Mouse (Mus musculus): ENCODE results near the gene Gm9837. TPM values are rescaled to one million over a fixed set of nuclear protein-coding genes. Genes with fewer than 3 reads are reported as not detected.

Gm9837 gene
- total and polyA plus RNA-seq, 2 experiments from 2014 or later: 1.7 TPM; not detected in 1

DNA sequence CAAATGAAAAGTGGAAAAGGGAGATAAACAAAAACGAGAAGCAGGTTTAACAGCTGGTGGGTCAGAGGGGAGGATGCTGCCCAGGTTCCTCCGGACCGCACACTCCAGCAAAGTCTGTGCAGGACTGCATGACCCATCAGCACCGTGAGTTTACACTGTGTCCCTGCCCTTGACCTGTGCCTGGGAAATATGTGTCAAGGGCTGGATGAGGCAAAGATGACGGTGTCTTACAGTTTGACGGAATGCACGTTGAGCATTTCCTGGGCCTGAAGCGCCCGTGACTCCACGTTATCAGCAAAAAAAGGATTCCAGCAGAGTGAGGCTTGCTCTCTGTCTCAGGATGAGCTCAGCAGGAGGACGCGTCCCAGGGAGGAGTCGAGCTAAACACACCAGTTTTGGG is 24.7 kb downstream of the Gm9837 start:
- no peaks in the 10 kb centered on the region for H3K27me3 ChIP-seq (ENCODE audit: insufficient read depth, low read length)
- no peak overlapping the region for H3K4me2 ChIP-seq (ENCODE audit: low read depth)
- ATAC-seq (no peak), DNase-seq (no peak)
- no peaks in the 10 kb centered on the region for H3K36me3 ChIP-seq (ENCODE audit: insufficient read depth)
- H3K27ac ChIP-seq (ENCODE audit: low read depth, low read length): no peak overlapping the region
- H3K9ac ChIP-seq: no peak overlapping the region
- WGBS: 60% methylated on average over 13 of the region's 13 CpGs
- no peaks in the 10 kb centered on the region for H3K4me1 ChIP-seq (ENCODE audit: insufficient read depth)
- no peaks in the 10 kb centered on the region for H3K9me3 ChIP-seq (ENCODE audit: low read length)
- no peak for TF ChIP-seq CTCF (IDR thresholded peaks at IDR 0.05; ENCODE audit: low read depth)
- H3K4me3 ChIP-seq (ENCODE audit: low read depth, low read length): no peak overlapping the region

GRCm38 (mm10) chr11:53443861-53444260 is 26.4 kb downstream of the Gm9837 start:
- Histone ChIP-seq H3K27ac (ENCODE audit: low read depth, low read length) (no peak overlapping the region), H3K4me3 (ENCODE audit: low read depth, low read length) (no peak overlapping the region), H3K36me3 (ENCODE audit: insufficient read depth) (no peaks in the 10 kb centered on the region), H3K4me2 (ENCODE audit: low read depth) (no peak overlapping the region), H3K9ac (no peak overlapping the region), H3K4me1 (ENCODE audit: insufficient read depth) (no peaks in the 10 kb centered on the region), H3K9me3 (ENCODE audit: low read length) (no peaks in the 10 kb centered on the region), H3K27me3 (ENCODE audit: insufficient read depth, low read length) (no peaks in the 10 kb centered on the region)
- ATAC-seq (no peak), DNase-seq (no peak)
- WGBS: 38% methylated on average over 6 of the region's 6 CpGs
- peak; percentile 59 for TF ChIP-seq CTCF (IDR thresholded peaks at IDR 0.05; ENCODE audit: low read depth)

DNA sequence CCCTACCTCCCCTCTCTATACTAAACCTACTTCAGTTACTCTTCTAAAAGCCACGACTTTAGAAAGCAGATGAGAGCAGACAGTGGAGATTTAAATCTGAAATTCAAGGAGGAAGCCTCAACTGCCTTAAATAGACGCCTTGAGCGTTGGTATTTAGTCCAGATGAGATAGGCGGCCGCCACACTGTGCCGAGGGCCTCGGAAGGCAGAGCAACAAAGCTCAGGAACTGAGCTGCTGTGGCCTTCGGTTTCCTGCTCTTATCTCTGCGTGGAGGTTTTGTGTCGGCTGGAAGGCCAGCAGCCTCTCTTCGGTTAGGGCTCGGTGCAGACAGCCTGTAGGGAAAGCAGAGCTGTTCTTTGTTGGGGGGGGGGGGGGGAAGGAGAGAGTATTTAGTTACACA is 28.4 kb downstream of the Gm9837 start:
- Histone ChIP-seq H3K9me3 (ENCODE audit: low read length) (no peaks in the 10 kb centered on the region), H3K36me3 (ENCODE audit: insufficient read depth) (no peaks in the 10 kb centered on the region), H3K27me3 (ENCODE audit: insufficient read depth, low read length) (no peaks in the 10 kb centered on the region), H3K9ac (no peak overlapping the region), H3K27ac (ENCODE audit: low read depth, low read length) (no peak overlapping the region), H3K4me2 (ENCODE audit: low read depth) (no peak overlapping the region), H3K4me3 (ENCODE audit: low read depth, low read length) (no peak overlapping the region), H3K4me1 (ENCODE audit: insufficient read depth) (no peaks in the 10 kb centered on the region)
- no peak for DNase-seq
- no peak for TF ChIP-seq CTCF (IDR thresholded peaks at IDR 0.05; ENCODE audit: low read depth)
- no peak for ATAC-seq
- 58% methylated on average over 12 of the region's 12 CpGs for WGBS

DNA sequence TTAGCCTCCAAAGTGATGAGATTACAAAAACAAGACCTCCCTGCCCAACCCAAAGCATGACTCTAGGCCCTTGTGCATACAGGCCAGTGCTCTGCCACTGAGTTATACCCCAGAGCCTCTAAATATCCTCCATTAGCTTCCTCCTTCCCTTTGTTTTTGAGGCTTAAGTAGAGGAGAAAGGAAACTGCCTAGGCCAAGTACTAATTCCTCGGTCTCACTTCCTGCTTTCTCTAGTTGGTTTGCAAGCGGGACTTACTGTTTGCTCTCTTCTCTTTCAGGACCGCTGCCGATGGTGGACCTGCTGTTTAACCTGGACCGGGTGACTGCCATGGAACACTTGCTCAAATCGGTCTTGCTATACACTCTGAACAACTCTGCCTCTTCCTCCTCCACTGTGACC is 33.9 kb downstream of the Gm9837 start:
- Histone ChIP-seq H3K27ac (ENCODE audit: low read depth, low read length) (no peak overlapping the region), H3K4me2 (ENCODE audit: low read depth) (no peak overlapping the region), H3K9me3 (ENCODE audit: low read length) (no peaks in the 10 kb centered on the region), H3K36me3 (ENCODE audit: insufficient read depth) (no peaks in the 10 kb centered on the region), H3K9ac (no peak overlapping the region), H3K4me1 (ENCODE audit: insufficient read depth) (no peaks in the 10 kb centered on the region), H3K4me3 (ENCODE audit: low read depth, low read length) (no peak overlapping the region), H3K27me3 (ENCODE audit: insufficient read depth, low read length) (no peaks in the 10 kb centered on the region)
- WGBS: 93% methylated on average over 6 of the region's 6 CpGs
- no peak for ATAC-seq
- no peak for DNase-seq
- TF ChIP-seq CTCF (IDR thresholded peaks at IDR 0.05; ENCODE audit: low read depth): no peak

GRCm38 (mm10) chr11:53435504-53435903 is 34.8 kb downstream of the Gm9837 start:
- Histone ChIP-seq H3K9me3 (ENCODE audit: low read length) (no peaks in the 10 kb centered on the region), H3K36me3 (ENCODE audit: insufficient read depth) (no peaks in the 10 kb centered on the region), H3K27ac (ENCODE audit: low read depth, low read length) (no peak overlapping the region), H3K4me3 (ENCODE audit: low read depth, low read length) (no peak overlapping the region), H3K4me2 (ENCODE audit: low read depth) (no peak overlapping the region), H3K9ac (no peak overlapping the region), H3K27me3 (ENCODE audit: insufficient read depth, low read length) (no peaks in the 10 kb centered on the region), H3K4me1 (ENCODE audit: insufficient read depth) (no peaks in the 10 kb centered on the region)
- 87% methylated on average over 8 of the region's 8 CpGs for WGBS
- DNase-seq (no peak), ATAC-seq (no peak)
- TF ChIP-seq CTCF (IDR thresholded peaks at IDR 0.05; ENCODE audit: low read depth): no peak

DNA sequence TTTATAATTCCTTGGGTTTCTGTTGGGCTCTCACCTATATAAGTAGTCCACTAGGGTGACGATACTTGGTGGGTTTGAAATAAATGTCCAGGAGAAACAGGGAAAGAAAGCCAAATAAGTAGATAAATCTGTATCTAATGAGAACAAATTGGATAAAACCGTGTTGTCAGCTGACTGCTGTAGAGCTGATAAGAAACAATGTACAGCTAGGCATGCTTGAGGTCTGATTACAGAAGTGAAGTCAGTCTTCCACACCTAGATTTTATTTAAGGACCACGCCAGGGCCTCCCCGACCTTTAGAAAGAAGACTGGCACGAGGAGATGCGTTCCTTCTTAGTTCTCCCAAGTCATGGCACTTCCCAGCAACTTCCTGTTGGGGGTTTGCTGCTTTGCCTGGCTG is 37.2 kb downstream of the Gm9837 start:
- no peak overlapping the region for H3K27ac ChIP-seq (ENCODE audit: low read depth, low read length)
- H3K9me3 ChIP-seq (ENCODE audit: low read length): no peaks in the 10 kb centered on the region
- no peaks in the 10 kb centered on the region for H3K4me1 ChIP-seq (ENCODE audit: insufficient read depth)
- peaks cover 8% of the 10 kb centered on the region; the same call in 1 of the 2 replicates for H3K36me3 ChIP-seq (ENCODE audit: insufficient read depth)
- ATAC-seq (no peak), DNase-seq (no peak)
- no peak overlapping the region for H3K4me3 ChIP-seq (ENCODE audit: low read depth, low read length)
- H3K4me2 ChIP-seq (ENCODE audit: low read depth): no peak overlapping the region
- WGBS: 71% methylated on average over 6 of the region's 6 CpGs
- no peak for TF ChIP-seq CTCF (IDR thresholded peaks at IDR 0.05; ENCODE audit: low read depth)
- no peaks in the 10 kb centered on the region for H3K27me3 ChIP-seq (ENCODE audit: insufficient read depth, low read length)
- no peak overlapping the region for H3K9ac ChIP-seq

DNA sequence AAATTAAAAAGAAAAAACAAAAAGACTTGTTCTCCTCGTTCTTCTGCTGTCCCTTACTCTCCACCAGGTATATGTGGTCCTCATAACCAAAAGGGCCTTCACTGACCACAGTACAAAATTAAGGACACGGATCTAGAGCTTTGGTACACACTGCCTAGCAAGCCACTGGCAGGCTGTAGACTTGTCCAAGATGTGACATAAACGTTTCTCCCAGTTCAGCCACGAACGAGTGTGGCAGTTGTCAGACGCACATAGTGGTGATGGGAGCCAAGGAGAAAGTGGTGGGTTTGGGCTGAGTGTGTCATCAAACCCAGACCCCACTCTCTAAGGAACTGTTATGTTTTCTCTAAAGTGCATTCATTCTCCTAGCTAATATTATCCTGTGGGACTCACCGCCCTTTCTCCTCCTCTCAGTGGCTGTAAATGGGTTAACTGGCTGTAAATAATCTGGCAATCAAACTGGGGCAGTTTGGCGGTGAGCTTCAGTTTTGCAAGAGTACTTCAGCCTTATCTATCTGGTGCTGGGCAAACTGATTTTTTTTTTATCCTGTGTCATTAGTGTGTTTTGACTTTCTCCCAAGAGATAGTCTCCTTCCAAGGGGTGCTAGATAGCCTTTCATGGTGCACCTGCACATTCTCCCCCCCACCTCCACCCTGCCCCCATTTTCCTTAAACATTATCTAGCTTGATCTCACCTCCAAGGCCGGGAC is 38.8 kb downstream of the Gm9837 start:
- Histone ChIP-seq H3K27me3 (ENCODE audit: insufficient read depth, low read length) (no peaks in the 10 kb centered on the region), H3K9me3 (ENCODE audit: low read length) (no peaks in the 10 kb centered on the region), H3K36me3 (ENCODE audit: insufficient read depth) (peaks cover 8% of the 10 kb centered on the region; the same call in 1 of the 2 replicates), H3K9ac (peak overlapping the region; percentile 75), H3K27ac (ENCODE audit: low read depth, low read length) (peak overlapping the region; percentile 83), H3K4me2 (ENCODE audit: low read depth) (peak overlapping the region; percentile 74), H3K4me1 (ENCODE audit: insufficient read depth) (no peaks in the 10 kb centered on the region), H3K4me3 (ENCODE audit: low read depth, low read length) (peak overlapping the region; percentile 69)
- no peak for DNase-seq
- TF ChIP-seq CTCF (IDR thresholded peaks at IDR 0.05; ENCODE audit: low read depth): no peak
- ATAC-seq: peak; percentile 14
- 11% methylated on average over 9 of the region's 9 CpGs for WGBS
